Mouse (Mus musculus) adrenal gland (tissue): ENCODE results near the gene Ebi3.

Experiments used
- intact Hi-C: fragments of 180-260 bp; cut with DNase I; formaldehyde crosslinking; loops from one replicate; pipeline ENCODE4 v1.15.1; 2025

Ebi3 gene

GRCm38 (mm10) chr17:55996007-55996406 lies 43.6 kb downstream of the Ebi3 start:
- intact Hi-C loops: no loop called here

- intact Hi-C loops: no loop called here
Observed at GRCm38 (mm10) chr17:55999794-56000499, 47.5 kb downstream of the Ebi3 start.

- intact Hi-C loops: no loop called here
Observed at GRCm38 (mm10) chr17:56003000-56003399, 50.6 kb downstream of the Ebi3 start.

GRCm38 (mm10) chr17:56005415-56006061 lies 53.1 kb downstream of the Ebi3 start, which contains the start of the genes Stap2 and Mpnd:
TSS of gene Stap2 (minus strand) at chr17:56005584.
TSS of gene Mpnd (plus strand) at chr17:56005711.
- intact Hi-C loops: no loop called here
